Mouse (Mus musculus) heart, postnatal 25 days (tissue): Measurements from ENCODE around the gene Zxdc. TPM values are rescaled to one million over a fixed set of nuclear protein-coding genes. Genes with fewer than 3 reads are reported as not detected.

Source experiments
- DNase-seq: peaks from one replicate; pipeline ENCODE4 v3.0.0; 2022; ENCODE audit warnings: low spot score
- intact Hi-C: fragments of 180-260 bp; cut with DNase I; formaldehyde crosslinking; loops from one replicate; pipeline ENCODE4 v1.15.1; 2025
- total RNA-seq, 2 experiments: library from RNA; stranded (reverse); gene quantifications; 2 replicates each; pipeline ENCODE4 v1.2.3; 2021

Zxdc gene
- total RNA-seq, 2 experiments from 2014 or later = 11.4 to 14.4 TPM

GRCm38 (mm10) chr6:90369725-90370553, 647 bp downstream of the Zxdc start:
- intact Hi-C loops = no loop called here
- DNase-seq = no peak

- no peak for DNase-seq
- intact Hi-C loops = no loop called here
Measured at GRCm38 (mm10) chr6:90374647-90375046, 5.4 kb downstream of the Zxdc start.

GRCm38 (mm10) chr6:90377708-90378107, 8.4 kb downstream of the Zxdc start:
- DNase-seq = no peak
- intact Hi-C loops = no loop called here

GRCm38 (mm10) chr6:90381465-90381864, 12.2 kb downstream of the Zxdc start:
- intact Hi-C loops = no loop called here
- no peak for DNase-seq

GRCm38 (mm10) chr6:90390629-90391028, 21.3 kb downstream of the Zxdc start:
- no peak for DNase-seq
- intact Hi-C loops = no loop called here

GRCm38 (mm10) chr6:90393948-90394347, 24.7 kb downstream of the Zxdc start:
- no peak for DNase-seq
- intact Hi-C loops = no loop called here

- DNase-seq = no peak
- intact Hi-C loops = no loop called here
Measured at GRCm38 (mm10) chr6:90395751-90396150, 26.5 kb downstream of the Zxdc start.

- intact Hi-C loops = no loop called here
- DNase-seq = no peak
Measured at GRCm38 (mm10) chr6:90397291-90397690, 28.0 kb downstream of the Zxdc start.

- intact Hi-C loops = no loop called here
- DNase-seq = no peak
Measured at GRCm38 (mm10) chr6:90408632-90409031, 39.3 kb downstream of the Zxdc start.

GRCm38 (mm10) chr6:90410972-90411371, 41.7 kb downstream of the Zxdc start:
- DNase-seq = no peak
- intact Hi-C loops = no loop called here

- intact Hi-C loops = no loop called here
- no peak for DNase-seq
Measured at GRCm38 (mm10) chr6:90411926-90412325, 42.6 kb downstream of the Zxdc start.

- intact Hi-C loops = loop anchor here (10.0 kb wide), 1 partner anchor 748 kb away; no protein-coding TSS in a partner anchor
- peak; percentile 49 for DNase-seq
Measured at GRCm38 (mm10) chr6:90422565-90422964, 53.3 kb downstream of the Zxdc start.

GRCm38 (mm10) chr6:90425361-90425760, 56.1 kb downstream of the Zxdc start:
- DNase-seq = no peak
- intact Hi-C loops = loop anchor here (10.0 kb wide), 1 partner anchor 751 kb away; no protein-coding TSS in a partner anchor

- intact Hi-C loops = loop anchor here (10.0 kb wide), 1 partner anchor 751 kb away; no protein-coding TSS in a partner anchor
Measured at GRCm38 (mm10) chr6:90426003-90426402, 56.7 kb downstream of the Zxdc start.

GRCm38 (mm10) chr6:90428380-90428974, 59.2 kb downstream of the Zxdc start, which contains the start of gene Cfap100:
TSS of gene Cfap100 (minus strand) at chr6:90428797.
- intact Hi-C loops = loop anchor here (10.0 kb wide), 1 partner anchor 754 kb away; no protein-coding TSS in a partner anchor
- DNase-seq = peak; percentile 60

More at GRCm38 (mm10) chr6:90426003-90426402, 56.7 kb downstream of the Zxdc start:
- no peak for DNase-seq

GRCm38 (mm10) chr6:90429911-90430310, 60.6 kb downstream of the Zxdc start:
- no peak for DNase-seq
- intact Hi-C loops = loop anchor here (10.0 kb wide), 1 partner anchor 755 kb away; no protein-coding TSS in a partner anchor

- intact Hi-C loops = no loop called here
- DNase-seq = peak; percentile 25
Measured at GRCm38 (mm10) chr6:90431487-90431886, 62.2 kb downstream of the Zxdc start.

GRCm38 (mm10) chr6:90434687-90435086, 65.4 kb downstream of the Zxdc start:
- intact Hi-C loops = no loop called here
- no peak for DNase-seq

- intact Hi-C loops = no loop called here
- peak; percentile 33 for DNase-seq
Measured at GRCm38 (mm10) chr6:90435195-90435618, 65.9 kb downstream of the Zxdc start.

- intact Hi-C loops = no loop called here
- no peak for DNase-seq
Measured at GRCm38 (mm10) chr6:90436192-90436907, 67.1 kb downstream of the Zxdc start.
